Mouse (Mus musculus): ENCODE measurements around the gene Ube2o.

DNA sequence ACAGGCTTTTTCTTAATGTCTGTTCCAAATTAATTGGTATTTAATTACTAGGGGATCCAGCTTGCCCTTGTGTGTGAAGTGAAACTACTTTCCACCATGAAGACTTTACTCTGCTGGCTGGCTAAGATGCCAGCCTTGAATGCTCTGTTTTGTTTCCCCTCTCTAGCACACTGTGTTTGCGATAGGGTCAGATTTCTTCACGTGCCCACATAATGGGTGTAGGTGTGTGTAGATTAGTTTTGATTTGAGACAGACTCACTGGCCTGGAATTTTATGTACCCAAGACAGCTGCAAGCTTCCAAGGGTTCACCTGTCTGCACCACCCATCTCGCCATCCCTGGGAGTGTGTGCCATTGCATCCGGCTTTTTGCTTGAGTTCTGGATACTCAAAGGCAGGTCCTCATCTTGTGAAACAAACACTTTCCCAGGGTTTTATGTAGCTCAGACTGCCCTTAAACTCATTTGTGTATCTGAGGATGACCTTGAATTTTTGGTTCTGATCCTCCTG is 67.7 kb downstream of the Ube2o start:
- TF ChIP-seq POLR2A (IDR thresholded peaks at IDR 0.05; ENCODE audit: low read depth, low read length) (no peak), CTCF (IDR thresholded peaks at IDR 0.05; ENCODE audit: borderline replicate concordance, insufficient read depth, low read length) (no peak)

Measured in embryonic fibroblast, embryonic 13.5 days (primary cell).